Mouse (Mus musculus) CH12F3 (cell line): ENCODE measurements around the gene Magi1.

ENCODE experiments used
- in situ Hi-C: fragments of 300-500 bp; cut with MboI; formaldehyde crosslinking; loops from 2 replicates; pipeline ENCODE4 v1.14.3; 2020; ENCODE audit warnings: low sequenced_read_pairs

The Magi1 gene

GRCm38 (mm10) chr6:94283318-94284061 lies at the start of gene Magi1:
TSS of gene Magi1 (minus strand) at chr6:94283917.
- in situ Hi-C loops: no loop called here

DNA sequence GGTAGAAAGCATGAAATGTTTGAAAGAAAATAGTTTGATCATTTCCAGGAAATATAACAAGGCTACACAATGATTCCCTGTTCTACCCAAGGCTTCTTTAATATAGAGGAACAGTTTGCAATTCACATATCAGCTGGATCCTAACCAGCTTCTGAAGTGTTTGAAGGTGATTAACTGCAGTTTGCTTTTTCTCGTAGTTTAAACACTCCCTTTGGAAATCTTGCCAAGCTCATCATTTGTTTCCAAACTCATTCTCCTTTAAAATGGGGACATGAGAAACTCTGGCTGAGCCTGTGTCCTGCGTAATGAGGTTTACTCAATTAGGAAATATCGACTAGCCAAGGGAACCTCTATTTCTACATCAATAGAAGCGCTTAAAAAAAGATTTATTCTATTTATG lies 43.4 kb upstream of the Magi1 start:
- in situ Hi-C loops: no loop called here

- in situ Hi-C loops: no loop called here
Observed at GRCm38 (mm10) chr6:94316886-94317285, 33.2 kb upstream of the Magi1 start.

GRCm38 (mm10) chr6:94312285-94312684 lies 28.6 kb upstream of the Magi1 start:
- in situ Hi-C loops: no loop called here

- in situ Hi-C loops: no loop called here
Observed at GRCm38 (mm10) chr6:94308498-94308897, 24.8 kb upstream of the Magi1 start.

GRCm38 (mm10) chr6:94303512-94303911 lies 19.8 kb upstream of the Magi1 start:
- in situ Hi-C loops: no loop called here

- in situ Hi-C loops: no loop called here
Observed at GRCm38 (mm10) chr6:94301804-94302203, 18.1 kb upstream of the Magi1 start.

DNA sequence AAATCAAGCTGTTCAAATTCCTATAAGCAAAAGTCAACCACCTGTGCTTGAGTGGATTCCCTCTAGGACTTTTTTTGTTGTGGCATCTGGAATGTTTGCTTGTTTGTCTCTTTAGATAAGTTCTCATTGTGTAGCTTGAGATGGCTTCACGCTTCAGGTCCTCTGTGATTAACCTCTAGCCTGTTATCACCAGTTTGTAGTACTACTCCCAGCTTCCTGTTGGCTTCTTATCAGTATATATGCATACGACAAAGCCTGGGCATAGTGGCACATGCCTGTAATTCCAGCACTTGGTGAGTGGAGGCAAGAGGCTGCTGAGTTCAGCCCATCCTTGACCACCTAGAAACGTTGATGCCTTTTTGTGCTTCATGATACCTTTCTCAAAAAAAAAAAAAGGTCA lies 16.8 kb upstream of the Magi1 start:
- in situ Hi-C loops: no loop called here

GRCm38 (mm10) chr6:94287387-94287786 lies 3.7 kb upstream of the Magi1 start:
- in situ Hi-C loops: no loop called here

GRCm38 (mm10) chr6:94286555-94286954 lies 2.8 kb upstream of the Magi1 start:
- in situ Hi-C loops: no loop called here

- in situ Hi-C loops: no loop called here
Observed at GRCm38 (mm10) chr6:94284089-94284825, 540 bp upstream of the Magi1 start.

- in situ Hi-C loops: no loop called here
Observed at GRCm38 (mm10) chr6:94282301-94283241, 1.1 kb downstream of the Magi1 start.

DNA sequence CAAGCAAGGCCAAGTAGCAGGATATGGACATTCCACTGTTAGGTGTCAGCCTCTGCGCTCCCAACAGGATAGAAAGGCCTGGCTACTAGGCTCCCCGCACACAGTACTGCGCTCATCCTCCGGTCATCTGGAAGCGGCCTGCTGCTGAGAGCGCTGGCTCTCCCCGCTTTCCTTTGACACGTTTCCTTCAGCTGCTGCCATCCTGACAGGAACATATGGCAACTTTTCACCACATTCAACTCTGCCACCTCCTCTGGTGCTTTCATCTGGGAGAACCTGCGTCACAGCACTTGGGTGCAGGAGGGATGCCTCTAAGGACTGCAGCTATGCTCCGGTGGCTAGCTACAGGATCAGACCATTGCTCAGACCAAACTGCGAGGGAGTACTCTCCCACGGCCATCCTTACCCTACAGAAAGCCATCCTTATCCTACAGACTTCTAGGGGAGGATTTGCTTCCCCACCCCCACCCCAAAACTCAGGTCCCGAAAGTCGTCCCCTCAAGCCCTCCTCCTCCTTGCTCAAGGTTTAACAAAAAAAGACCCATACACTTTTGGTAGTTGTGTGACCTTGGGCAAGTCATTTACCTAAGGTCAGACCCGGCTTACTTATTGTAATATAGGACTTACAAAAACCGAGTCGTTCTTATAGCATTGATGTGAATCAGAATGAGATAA lies 2.0 kb downstream of the Magi1 start:
- in situ Hi-C loops: no loop called here

DNA sequence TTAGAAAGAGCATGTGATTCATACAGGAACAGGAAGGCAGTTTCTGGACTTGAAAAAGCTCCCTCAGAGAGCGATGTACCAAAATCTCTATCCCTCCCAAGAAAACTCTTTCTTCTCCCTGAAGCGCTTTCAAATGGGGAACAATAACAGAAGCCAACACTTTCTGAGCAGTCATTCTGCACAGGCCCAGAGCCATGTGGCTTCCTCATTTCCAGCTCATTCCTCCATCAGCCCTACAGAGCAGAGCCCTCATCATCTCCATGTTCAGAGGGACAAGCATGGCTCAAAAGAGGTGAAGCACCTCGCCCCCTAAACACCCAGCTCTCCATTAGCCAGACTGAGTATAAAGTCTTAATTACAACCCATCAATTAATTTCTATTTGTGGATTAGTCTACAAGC lies 9.8 kb downstream of the Magi1 start:
- in situ Hi-C loops: no loop called here

GRCm38 (mm10) chr6:94270001-94270400 lies 13.7 kb downstream of the Magi1 start:
- in situ Hi-C loops: no loop called here

DNA sequence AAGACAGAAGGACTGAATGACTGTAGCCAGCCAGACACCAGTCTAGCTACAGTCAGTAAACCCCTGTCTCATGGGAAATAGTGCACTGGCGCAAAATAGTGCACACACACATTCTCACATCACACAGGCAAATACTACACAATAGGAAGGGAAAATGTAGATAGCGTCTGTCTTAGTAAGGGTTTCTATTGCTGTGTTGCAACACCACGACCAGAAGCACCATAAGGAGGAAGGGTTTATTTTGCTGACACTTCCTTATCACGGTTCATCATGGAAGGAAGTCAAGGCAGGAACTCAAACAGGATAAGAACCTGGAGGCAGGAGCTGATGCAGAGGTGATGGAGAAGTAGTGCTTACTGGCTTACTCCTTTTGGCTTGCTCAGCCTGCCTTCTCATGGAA lies 14.5 kb downstream of the Magi1 start:
- in situ Hi-C loops: no loop called here

GRCm38 (mm10) chr6:94265244-94265935 lies 18.3 kb downstream of the Magi1 start:
- in situ Hi-C loops: no loop called here

DNA sequence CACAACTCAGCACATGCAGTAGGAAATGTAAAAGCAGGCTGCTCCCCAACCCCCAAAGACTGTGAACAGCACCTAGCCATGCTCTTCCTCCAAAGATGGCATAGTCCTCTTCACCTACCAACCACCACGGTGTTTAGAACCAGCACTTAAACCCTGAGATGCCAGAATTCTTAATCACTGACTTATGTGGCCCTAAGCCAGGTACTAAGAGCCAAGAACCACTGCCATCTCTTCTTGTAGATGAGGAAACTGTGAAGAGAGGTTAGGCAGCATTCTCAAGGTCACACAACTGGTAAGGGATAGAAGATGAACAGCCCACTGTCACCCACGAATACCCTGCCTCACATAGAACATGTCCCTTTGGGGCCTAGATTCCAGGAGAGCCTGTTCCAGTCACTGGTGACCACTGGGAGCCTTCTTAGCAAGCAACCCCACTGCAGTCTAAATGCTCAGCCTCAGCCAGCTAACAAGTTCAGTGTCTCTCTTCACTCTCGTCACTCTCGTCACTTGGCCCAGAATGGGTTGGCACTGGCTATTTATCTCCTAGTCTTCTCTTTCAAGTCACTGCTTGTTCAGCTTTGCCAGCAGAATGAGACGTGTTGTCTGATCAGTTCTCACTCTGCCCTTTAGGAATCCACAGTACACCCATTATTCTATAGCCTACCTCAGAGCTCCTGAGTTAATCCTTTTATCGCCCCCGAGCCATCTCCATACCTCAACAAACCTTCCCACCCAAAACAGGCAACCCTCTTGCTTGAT lies 19.4 kb downstream of the Magi1 start:
- in situ Hi-C loops: no loop called here

GRCm38 (mm10) chr6:94260831-94261230 lies 22.9 kb downstream of the Magi1 start:
- in situ Hi-C loops: no loop called here
